Mouse (Mus musculus): Measurements from ENCODE around the gene Speer4f2. TPM values are rescaled to one million over a fixed set of nuclear protein-coding genes. Genes with fewer than 3 reads are reported as not detected.

The Speer4f2 gene
- polyA plus RNA-seq, 1 experiment from 2014 or later: not detected

GRCm38 (mm10) chr5:17391207-17391606, 18.2 kb downstream of the Speer4f2 start:
- TF ChIP-seq EP300 (optimal IDR thresholded peaks at IDR 0.05) (no peak), CTCF (IDR thresholded peaks at IDR 0.05; ENCODE audit: low read depth) (no peak)
- DNase-seq (ENCODE audit: low spot score) (no peak), ATAC-seq (ENCODE audit: low FRiP score, low TSS enrichment) (no peak)
- Histone ChIP-seq H3K4me1 (replicated peaks; ENCODE audit: control insufficient read depth, insufficient read depth) (no peaks in the 10 kb centered on the region), H3K27me3 (ENCODE audit: control insufficient read depth, insufficient read depth, low read length) (no peaks in the 10 kb centered on the region), H3K4me3 (ENCODE audit: low read depth, low read length) (no peak overlapping the region), H3K9me3 (ENCODE audit: control insufficient read depth, low read length) (no peaks in the 10 kb centered on the region), H3K4me2 (replicated peaks; ENCODE audit: low read depth) (no peak overlapping the region), H3K27ac (replicated peaks) (no peak overlapping the region), H3K36me3 (ENCODE audit: control insufficient read depth, insufficient read depth, low read length) (no peaks in the 10 kb centered on the region), H3K9ac (ENCODE audit: low read length) (no peak overlapping the region)
- WGBS: 55% methylated on average over 1 of the region's 1 CpGs

GRCm38 (mm10) chr5:17400571-17400970, 27.6 kb downstream of the Speer4f2 start:
- no peaks in the 10 kb centered on the region for H3K9me3 ChIP-seq (ENCODE audit: control insufficient read depth, low read length)
- no peak for TF ChIP-seq EP300 (optimal IDR thresholded peaks at IDR 0.05)
- ATAC-seq (ENCODE audit: low FRiP score, low TSS enrichment): no peak

GRCm38 (mm10) chr5:17401206-17402077, 28.5 kb downstream of the Speer4f2 start:
- TF ChIP-seq EP300 (optimal IDR thresholded peaks at IDR 0.05) (no peak), CTCF (IDR thresholded peaks at IDR 0.05; ENCODE audit: low read depth) (no peak)
- no peak for ATAC-seq (ENCODE audit: low FRiP score, low TSS enrichment)
- no peaks in the 10 kb centered on the region for H3K36me3 ChIP-seq (ENCODE audit: control insufficient read depth, insufficient read depth, low read length)
- H3K9ac ChIP-seq (ENCODE audit: low read length): no peak overlapping the region
- no peak overlapping the region for H3K4me2 ChIP-seq (replicated peaks; ENCODE audit: low read depth)
- 88% methylated on average over 14 of the region's 14 CpGs for WGBS
- no peaks in the 10 kb centered on the region for H3K4me1 ChIP-seq (replicated peaks; ENCODE audit: control insufficient read depth, insufficient read depth)
- no peaks in the 10 kb centered on the region for H3K9me3 ChIP-seq (ENCODE audit: control insufficient read depth, low read length)
- DNase-seq (ENCODE audit: low spot score): no peak
- H3K27me3 ChIP-seq (ENCODE audit: control insufficient read depth, insufficient read depth, low read length): no peaks in the 10 kb centered on the region
- H3K27ac ChIP-seq (replicated peaks): no peak overlapping the region
- H3K4me3 ChIP-seq (ENCODE audit: low read depth, low read length): no peak overlapping the region

More at GRCm38 (mm10) chr5:17400571-17400970, 27.6 kb downstream of the Speer4f2 start:
- no peaks in the 10 kb centered on the region for H3K27me3 ChIP-seq (ENCODE audit: control insufficient read depth, insufficient read depth, low read length)
- no peak overlapping the region for H3K4me3 ChIP-seq (ENCODE audit: low read depth, low read length)
- no peak overlapping the region for H3K9ac ChIP-seq (ENCODE audit: low read length)
- no peak overlapping the region for H3K27ac ChIP-seq (replicated peaks)
- no peak overlapping the region for H3K4me2 ChIP-seq (replicated peaks; ENCODE audit: low read depth)
- WGBS: 70% methylated on average over 1 of the region's 1 CpGs
- no peak for DNase-seq (ENCODE audit: low spot score)
- H3K36me3 ChIP-seq (ENCODE audit: control insufficient read depth, insufficient read depth, low read length): no peaks in the 10 kb centered on the region
- H3K4me1 ChIP-seq (replicated peaks; ENCODE audit: control insufficient read depth, insufficient read depth): no peaks in the 10 kb centered on the region

GRCm38 (mm10) chr5:17402330-17403125, 29.5 kb downstream of the Speer4f2 start:
- no peaks in the 10 kb centered on the region for H3K27me3 ChIP-seq (ENCODE audit: control insufficient read depth, insufficient read depth, low read length)
- no peaks in the 10 kb centered on the region for H3K4me1 ChIP-seq (replicated peaks; ENCODE audit: control insufficient read depth, insufficient read depth)
- ATAC-seq (ENCODE audit: low FRiP score, low TSS enrichment): no peak
- WGBS: 69% methylated on average over 4 of the region's 4 CpGs
- H3K4me3 ChIP-seq (ENCODE audit: low read depth, low read length): no peak overlapping the region
- no peak overlapping the region for H3K27ac ChIP-seq (replicated peaks)
- H3K9me3 ChIP-seq (ENCODE audit: control insufficient read depth, low read length): no peaks in the 10 kb centered on the region
- no peak for DNase-seq (ENCODE audit: low spot score)
- TF ChIP-seq EP300 (optimal IDR thresholded peaks at IDR 0.05): no peak
- no peak for TF ChIP-seq CTCF (IDR thresholded peaks at IDR 0.05; ENCODE audit: low read depth)
- no peak overlapping the region for H3K4me2 ChIP-seq (replicated peaks; ENCODE audit: low read depth)
- no peak overlapping the region for H3K9ac ChIP-seq (ENCODE audit: low read length)
- H3K36me3 ChIP-seq (ENCODE audit: control insufficient read depth, insufficient read depth, low read length): no peaks in the 10 kb centered on the region

- H3K27ac ChIP-seq (replicated peaks): no peak overlapping the region
- no peak for DNase-seq (ENCODE audit: low spot score)
- ATAC-seq (ENCODE audit: low FRiP score, low TSS enrichment): no peak
Observed at GRCm38 (mm10) chr5:17403584-17403983, 30.6 kb downstream of the Speer4f2 start.

More at GRCm38 (mm10) chr5:17403584-17403983, 30.6 kb downstream of the Speer4f2 start:
- H3K4me2 ChIP-seq (replicated peaks; ENCODE audit: low read depth): no peak overlapping the region
- no peaks in the 10 kb centered on the region for H3K9me3 ChIP-seq (ENCODE audit: control insufficient read depth, low read length)
- H3K4me1 ChIP-seq (replicated peaks; ENCODE audit: control insufficient read depth, insufficient read depth): no peaks in the 10 kb centered on the region
- H3K9ac ChIP-seq (ENCODE audit: low read length): no peak overlapping the region
- H3K27me3 ChIP-seq (ENCODE audit: control insufficient read depth, insufficient read depth, low read length): no peaks in the 10 kb centered on the region
- H3K36me3 ChIP-seq (ENCODE audit: control insufficient read depth, insufficient read depth, low read length): no peaks in the 10 kb centered on the region
- H3K4me3 ChIP-seq (ENCODE audit: low read depth, low read length): no peak overlapping the region
- TF ChIP-seq EP300 (optimal IDR thresholded peaks at IDR 0.05) (no peak), CTCF (IDR thresholded peaks at IDR 0.05; ENCODE audit: low read depth) (no peak)
